In the genomic region with DNA sequence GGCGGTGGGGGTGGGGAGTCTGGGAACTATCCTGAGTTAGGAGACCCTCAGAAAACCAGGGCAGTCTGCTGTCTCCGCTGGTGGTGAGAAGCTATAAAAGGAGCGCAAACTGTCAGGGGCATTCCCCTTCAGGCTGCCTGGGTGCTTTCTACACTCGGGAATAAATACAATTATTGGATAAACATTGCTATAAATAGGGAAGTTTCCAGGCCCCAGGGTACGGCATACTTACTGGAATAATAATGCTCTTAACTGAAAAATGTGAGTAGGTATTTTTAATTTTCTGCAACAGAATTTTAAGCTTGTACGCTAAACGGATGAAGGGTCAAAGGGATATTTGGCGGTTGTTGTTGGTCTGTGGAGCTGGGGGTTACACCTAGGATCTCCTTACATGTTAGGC, we compare ENCODE assay signal across 18 mouse cellular contexts. TPM values are rescaled to one million over a fixed set of nuclear protein-coding genes. Genes with fewer than 3 reads are reported as not detected.
DNase-seq lines count a peak whose midpoint lies in the region; ATAC-seq and TF ChIP-seq lines count a peak whose summit lies in the region.
"Had no signal": no experiment of that assay in that cellular context is flagged by ENCODE, and none has a peak within 500 bp of the region (broad histone marks: within the 10 kb centered on the region; RNA-seq: fewer than 3 reads in every experiment).

No protein-coding gene starts in this region.

- no peak for TF ChIP-seq CTCF in small intestine, adult 2 months (IDR thresholded peaks at IDR 0.05; ENCODE audit: extremely low read depth, insufficient read length, insufficient replicate concordance, low read depth, low read length)

- H3K4me3 ChIP-seq in heart, embryonic 15.5 days, result 0 out of 2 replicates have a peak overlapping the region, but pooled peaks have one; percentile 9
- H3K4me3 ChIP-seq in lung, embryonic 15.5 days, result no peak overlapping the region
- no peak overlapping the region for H3K4me3 ChIP-seq in intestine, embryonic 15.5 days (replicated peaks)
- H3K4me3 ChIP-seq in small intestine, adult 2 months (ENCODE audit: low read depth, low read length), result no peak overlapping the region
- H3K4me3 ChIP-seq: hindbrain, embryonic 10.5 days; liver, embryonic 15.5 days had no signal

- 53% methylated on average over 8 of the region's 8 CpGs for WGBS in heart, embryonic 15.5 days
- 45% methylated on average over 8 of the region's 8 CpGs for WGBS in lung, embryonic 15.5 days
- 46% methylated on average over 8 of the region's 8 CpGs for WGBS in intestine, embryonic 15.5 days
- WGBS in small intestine, adult 2 months, result 77% methylated on average over 8 of the region's 8 CpGs

- no peaks in the 10 kb centered on the region for H3K9me3 ChIP-seq in heart, embryonic 15.5 days (replicated peaks)
- no peaks in the 10 kb centered on the region for H3K9me3 ChIP-seq in lung, embryonic 15.5 days
- H3K9me3 ChIP-seq in intestine, embryonic 15.5 days, result no peaks in the 10 kb centered on the region

- DNase-seq in heart, adult 11 months, result no peak
- DNase-seq in lung, postnatal 25 days (ENCODE audit: low spot score), result no peak
- no peak for DNase-seq in layer of hippocampus, postnatal 10 days (ENCODE audit: low spot score in 2 of 2)
- DNase-seq in yolk sac, embryonic 10.5 days (ENCODE audit: low spot score), result no peak
- DNase-seq: cerebellum, adult 11 months; kidney, adult 9 months; right cerebral cortex, postnatal 25 days; thymus, postnatal 36 days had no signal

- no peak overlapping the region for H3K27ac ChIP-seq in heart, embryonic 15.5 days
- H3K27ac ChIP-seq in lung, embryonic 15.5 days, result no peak overlapping the region
- no peak overlapping the region for H3K27ac ChIP-seq in intestine, embryonic 15.5 days
- peak overlapping the region; percentile 39; the same call in 1 of the 2 replicates for H3K27ac ChIP-seq in small intestine, adult 2 months (ENCODE audit: insufficient read depth, low read depth, low read length)
- H3K27ac ChIP-seq: hindbrain, embryonic 10.5 days; liver, embryonic 15.5 days had no signal

- no peaks in the 10 kb centered on the region for H3K36me3 ChIP-seq in heart, embryonic 15.5 days
- no peaks in the 10 kb centered on the region for H3K36me3 ChIP-seq in lung, embryonic 15.5 days
- no peaks in the 10 kb centered on the region for H3K36me3 ChIP-seq in intestine, embryonic 15.5 days
- H3K36me3 ChIP-seq in small intestine, adult 2 months (ENCODE audit: control insufficient read depth, insufficient read depth, low read length), result no peaks in the 10 kb centered on the region
- H3K36me3 ChIP-seq: hindbrain, embryonic 10.5 days; liver, embryonic 15.5 days had no signal

- H3K9ac ChIP-seq in heart, embryonic 15.5 days, result no peak overlapping the region
- no peak overlapping the region for H3K9ac ChIP-seq in lung, embryonic 15.5 days
- H3K9ac ChIP-seq in intestine, embryonic 15.5 days, result no peak overlapping the region
- H3K9ac ChIP-seq: liver, embryonic 15.5 days had no signal

- no peaks in the 10 kb centered on the region for H3K27me3 ChIP-seq in heart, embryonic 15.5 days
- no peaks in the 10 kb centered on the region for H3K27me3 ChIP-seq in lung, embryonic 15.5 days
- H3K27me3 ChIP-seq in intestine, embryonic 15.5 days (replicated peaks), result no peaks in the 10 kb centered on the region
- H3K27me3 ChIP-seq in small intestine, adult 2 months (ENCODE audit: control insufficient read depth, insufficient read depth, low read length), result no peaks in the 10 kb centered on the region

- no peak for TF ChIP-seq POLR2A in small intestine, adult 2 months (IDR thresholded peaks at IDR 0.05; ENCODE audit: low read depth, low read length)

- peak overlapping the region; percentile 39 for H3K4me2 ChIP-seq in heart, embryonic 15.5 days
- peak overlapping the region; percentile 27 for H3K4me2 ChIP-seq in lung, embryonic 15.5 days
- peak overlapping the region; percentile 43 for H3K4me2 ChIP-seq in intestine, embryonic 15.5 days (replicated peaks)
- H3K4me2 ChIP-seq: liver, embryonic 15.5 days had no signal

- H3K4me1 ChIP-seq in heart, embryonic 15.5 days (replicated peaks), result peaks cover 5% of the 10 kb centered on the region
- no peaks in the 10 kb centered on the region for H3K4me1 ChIP-seq in lung, embryonic 15.5 days
- 0 out of 2 replicates have a peak, but pooled peaks cover 5% of the 10 kb centered on the region for H3K4me1 ChIP-seq in intestine, embryonic 15.5 days (replicated peaks)
- no peaks in the 10 kb centered on the region for H3K4me1 ChIP-seq in small intestine, adult 2 months (ENCODE audit: control insufficient read depth, insufficient read depth, insufficient read length, low read length)

- ATAC-seq in heart, embryonic 15.5 days (replicated peaks; ENCODE audit: insufficient number of reproducible peaks, insufficient read depth, low FRiP score, low read depth), result no peak
- ATAC-seq in lung, embryonic 15.5 days (ENCODE audit: borderline replicate concordance, extremely low read depth, low FRiP score, low TSS enrichment), result no peak
- ATAC-seq in intestine, embryonic 15.5 days, result no peak
- ATAC-seq: forebrain, embryonic 16.5 days had no signal

RNA-seq across cellular contexts. Expression of gene Tuba1c, which starts 10.3 kb away (rescaled TPM):
- polyA plus RNA-seq in heart, embryonic 15.5 days (2015; fragmentation: Nextera tagmentation; extraction: Ambion mirVana), result 117 and 139 TPM in 2 replicates
- polyA plus RNA-seq in lung, embryonic 15.5 days (2015; fragmentation: Nextera tagmentation; extraction: Ambion mirVana), result 211 and 224 TPM in 2 replicates
- polyA plus RNA-seq in intestine, embryonic 15.5 days (2015; fragmentation: Nextera tagmentation; extraction: Ambion mirVana), result 253 and 271 TPM in 2 replicates
- polyA plus RNA-seq in small intestine, adult 2 months (2012; rRNA removed), result 252 and 382 TPM in 2 replicates
- 100 to 1,000 TPM; 234 TPM for total RNA-seq in layer of hippocampus, postnatal 10 days (2021)

RNA-seq across cellular contexts. Expression of gene Prph, which starts 35.5 kb away (rescaled TPM):
- polyA plus RNA-seq in heart, embryonic 15.5 days (2015; fragmentation: Nextera tagmentation; extraction: Ambion mirVana), result 1.1 and 12.9 TPM in 2 replicates
- 3.1 and 6.8 TPM in 2 replicates for polyA plus RNA-seq in lung, embryonic 15.5 days (2015; fragmentation: Nextera tagmentation; extraction: Ambion mirVana)
- polyA plus RNA-seq in intestine, embryonic 15.5 days (2015; fragmentation: Nextera tagmentation; extraction: Ambion mirVana), result 46.9 and 48.1 TPM in 2 replicates
- polyA plus RNA-seq in small intestine, adult 2 months (2012; rRNA removed), result 4.6 and 4.8 TPM in 2 replicates
- total RNA-seq in layer of hippocampus, postnatal 10 days (2021), result 10 to 100 TPM in 1 of 2 experiments, 1 to 10 TPM in 1; 9.1 to 13.2 TPM
- total RNA-seq: common myeloid progenitor, adult 5-6 weeks; megakaryocyte-erythroid progenitor cell, adult 5-6 weeks had no signal

RNA-seq across cellular contexts. Expression of gene Troap, which starts 54.9 kb away (rescaled TPM):
- polyA plus RNA-seq in heart, embryonic 15.5 days (2015; fragmentation: Nextera tagmentation; extraction: Ambion mirVana), result 26.8 and 27.9 TPM in 2 replicates
- 35.4 and 41.9 TPM in 2 replicates for polyA plus RNA-seq in lung, embryonic 15.5 days (2015; fragmentation: Nextera tagmentation; extraction: Ambion mirVana)
- 24.7 and 25.4 TPM in 2 replicates for polyA plus RNA-seq in intestine, embryonic 15.5 days (2015; fragmentation: Nextera tagmentation; extraction: Ambion mirVana)
- 5.3 and 9.0 TPM in 2 replicates for polyA plus RNA-seq in small intestine, adult 2 months (2012; rRNA removed)
- total RNA-seq in layer of hippocampus, postnatal 10 days (2021), result 1 to 10 TPM; 1.4 to 1.7 TPM
- total RNA-seq: gastrocnemius, adult 8-10 months had no signal
